Mouse (Mus musculus) adrenal gland, postnatal 25 days (tissue): ENCODE measurements around the gene Mgst2. TPM values are rescaled to one million over a fixed set of nuclear protein-coding genes. Genes with fewer than 3 reads are reported as not detected.

Source experiments
- DNase-seq: peaks from one replicate; pipeline ENCODE4 v3.0.0; 2021; ENCODE audit warnings: mixed read lengths
- total RNA-seq: library from RNA; stranded (reverse); gene quantifications from 2 replicates; pipeline ENCODE4 v1.2.3, GENCODE M21; 2021

The Mgst2 gene
- total RNA-seq, 1 experiment from 2014 or later: 309 TPM

DNA sequence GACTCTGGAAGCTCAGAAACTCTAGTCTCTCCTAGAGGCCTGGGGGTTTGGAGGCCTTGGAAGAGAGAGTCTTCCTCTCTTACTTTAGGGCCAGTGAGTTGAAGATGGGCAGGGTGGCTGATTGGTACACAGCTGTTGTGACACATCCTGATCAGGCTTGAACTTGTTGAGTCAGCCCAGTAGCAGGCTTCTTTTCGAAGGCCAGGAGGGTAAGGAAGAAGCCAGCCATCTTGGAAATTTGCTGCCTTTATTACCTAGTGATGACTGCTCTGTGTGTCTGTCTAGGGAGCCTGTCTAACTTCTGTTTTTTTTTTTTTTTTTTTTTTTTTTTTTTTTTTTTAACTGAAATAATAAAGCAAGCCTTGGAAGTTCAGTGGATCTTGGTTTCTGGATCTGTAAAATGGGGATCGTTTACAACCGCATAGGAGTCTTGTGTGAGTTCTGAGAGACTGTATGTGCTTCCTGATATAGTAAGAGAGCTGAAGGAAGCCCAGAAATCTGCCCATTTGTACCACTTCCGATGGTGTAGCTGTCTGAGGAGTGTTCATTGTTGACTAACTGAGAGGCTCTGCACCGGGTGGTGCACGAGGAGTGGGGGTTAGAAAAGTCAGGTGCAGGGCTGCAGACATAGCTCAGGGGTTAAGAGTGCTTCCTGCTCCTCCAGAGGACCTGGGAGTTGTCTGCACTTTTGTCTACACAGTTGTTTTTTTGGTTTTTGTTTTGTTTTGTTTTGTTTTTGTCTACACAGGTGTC, 5.7 kb upstream of the Mgst2 start:
- no peak for DNase-seq

- DNase-seq: no peak
These were observed 745 bp upstream of the Mgst2 start for GRCm38 (mm10) chr3:51659415-51659814.

GRCm38 (mm10) chr3:51660821-51661276, 689 bp downstream of the Mgst2 start:
- DNase-seq: peak; percentile 23

DNA sequence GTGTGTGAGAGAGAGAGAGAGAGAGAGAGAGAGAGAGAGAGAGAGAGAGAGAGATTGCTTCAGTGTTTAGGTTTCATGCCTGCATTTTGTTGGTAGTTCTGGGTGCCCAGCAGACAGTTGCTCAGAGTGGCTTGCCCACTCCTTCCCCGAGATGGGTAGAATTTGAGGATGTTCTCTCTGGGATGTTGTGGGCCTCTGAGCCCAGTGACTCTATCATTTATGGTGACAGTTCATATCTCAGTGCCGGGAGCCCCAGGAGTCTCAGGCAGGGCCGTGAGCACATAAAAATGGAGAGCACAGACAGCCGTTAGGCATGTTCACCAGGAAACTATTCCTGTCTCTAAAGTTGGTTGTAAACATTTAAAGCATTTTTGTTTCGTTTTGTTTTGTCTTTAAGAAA, 1.2 kb downstream of the Mgst2 start:
- DNase-seq: no peak

GRCm38 (mm10) chr3:51661880-51662550, 1.9 kb downstream of the Mgst2 start:
- DNase-seq: no peak

GRCm38 (mm10) chr3:51662557-51662956, 2.4 kb downstream of the Mgst2 start:
- no peak for DNase-seq

- no peak for DNase-seq
These were observed 8.4 kb downstream of the Mgst2 start for GRCm38 (mm10) chr3:51668607-51669006.

- no peak for DNase-seq
These were observed 10.4 kb downstream of the Mgst2 start for GRCm38 (mm10) chr3:51670414-51671070.

GRCm38 (mm10) chr3:51671071-51671469, 10.9 kb downstream of the Mgst2 start:
- no peak for DNase-seq

DNA sequence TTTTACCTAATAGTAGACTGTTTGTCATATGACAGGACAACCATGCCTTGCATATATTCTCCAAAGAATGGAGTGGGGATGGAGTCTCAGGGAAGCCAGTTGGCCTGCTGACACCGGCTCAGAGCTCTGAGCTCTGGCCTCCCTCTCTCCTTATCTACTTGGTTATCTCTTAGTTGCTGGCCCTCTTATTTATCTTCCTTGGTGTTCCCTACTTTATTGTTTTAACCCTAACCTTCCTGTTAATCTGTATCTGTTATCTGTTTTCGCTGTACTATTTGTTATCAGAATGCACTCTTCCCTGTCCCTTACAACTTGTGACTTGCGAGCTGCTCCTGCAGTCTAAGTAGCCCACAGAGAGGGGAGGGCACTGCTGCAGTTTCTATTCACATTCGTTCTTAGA, 12.5 kb downstream of the Mgst2 start:
- no peak for DNase-seq

DNA sequence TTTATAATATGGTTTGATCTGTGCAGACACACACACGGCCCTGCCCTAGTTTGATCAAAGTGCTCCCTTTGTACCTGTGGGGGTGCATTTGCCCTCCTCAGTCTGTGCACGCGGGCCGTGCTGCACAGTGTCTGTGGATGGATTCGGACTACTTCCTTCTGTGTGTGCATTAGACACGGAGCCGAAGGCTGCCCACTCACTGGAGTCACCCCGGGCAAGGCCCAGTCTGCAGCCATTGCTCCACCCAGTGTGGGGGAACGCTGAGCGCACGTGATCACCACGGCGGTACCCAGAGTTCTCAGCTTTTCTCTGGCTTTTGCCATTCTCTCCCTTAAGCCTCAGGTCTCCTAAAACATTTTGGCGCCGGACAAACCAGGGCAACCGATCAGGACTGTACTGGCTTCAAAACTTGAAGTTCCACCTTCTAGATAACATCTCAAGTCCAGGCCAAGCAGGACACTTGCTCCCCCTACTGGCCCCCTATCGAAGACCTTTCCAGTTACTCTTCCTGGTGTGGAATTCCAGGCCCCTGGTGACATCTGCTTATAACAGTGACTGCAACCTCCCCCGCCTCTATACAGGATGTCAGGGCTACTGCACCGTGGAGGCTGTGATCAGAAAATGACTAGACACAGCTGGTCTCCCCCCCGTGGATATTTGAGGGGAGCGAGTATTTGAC, 13.4 kb downstream of the Mgst2 start:
- DNase-seq: peak; percentile 66

GRCm38 (mm10) chr3:51674963-51675362, 14.8 kb downstream of the Mgst2 start:
- DNase-seq: peak; percentile 50

- no peak for DNase-seq
These were observed 25.4 kb downstream of the Mgst2 start for GRCm38 (mm10) chr3:51685539-51685938.

GRCm38 (mm10) chr3:51686316-51686715, 26.2 kb downstream of the Mgst2 start:
- DNase-seq: no peak

GRCm38 (mm10) chr3:51686791-51687190, 26.6 kb downstream of the Mgst2 start:
- no peak for DNase-seq

DNA sequence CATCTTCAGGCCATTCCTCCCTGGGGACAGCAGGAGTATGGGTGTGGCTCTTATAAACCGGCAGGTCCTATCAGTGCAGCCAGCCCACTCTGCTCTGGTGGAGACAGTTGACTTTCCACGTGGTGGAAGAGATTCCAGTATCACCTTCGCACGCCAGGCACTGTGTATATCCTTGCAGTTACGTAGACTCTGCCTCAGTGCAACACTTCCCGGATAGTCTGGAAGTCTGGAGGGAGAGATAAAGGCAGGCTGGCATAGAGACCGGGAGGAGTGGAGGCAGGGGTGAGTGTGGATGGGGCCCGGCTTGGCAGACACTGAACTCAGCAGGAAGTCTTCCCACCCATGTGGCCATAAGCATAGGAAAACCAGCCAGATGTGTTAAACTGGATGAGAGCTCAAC, 28.6 kb downstream of the Mgst2 start:
- no peak for DNase-seq

GRCm38 (mm10) chr3:51693196-51693595, 33.0 kb downstream of the Mgst2 start:
- DNase-seq: no peak

GRCm38 (mm10) chr3:51694576-51694975, 34.4 kb downstream of the Mgst2 start:
- DNase-seq: no peak

- DNase-seq: no peak
These were observed 35.6 kb downstream of the Mgst2 start for GRCm38 (mm10) chr3:51695713-51696112.

GRCm38 (mm10) chr3:51697931-51698330, 37.8 kb downstream of the Mgst2 start:
- no peak for DNase-seq

GRCm38 (mm10) chr3:51700123-51700522, 40.0 kb downstream of the Mgst2 start:
- DNase-seq: no peak

DNA sequence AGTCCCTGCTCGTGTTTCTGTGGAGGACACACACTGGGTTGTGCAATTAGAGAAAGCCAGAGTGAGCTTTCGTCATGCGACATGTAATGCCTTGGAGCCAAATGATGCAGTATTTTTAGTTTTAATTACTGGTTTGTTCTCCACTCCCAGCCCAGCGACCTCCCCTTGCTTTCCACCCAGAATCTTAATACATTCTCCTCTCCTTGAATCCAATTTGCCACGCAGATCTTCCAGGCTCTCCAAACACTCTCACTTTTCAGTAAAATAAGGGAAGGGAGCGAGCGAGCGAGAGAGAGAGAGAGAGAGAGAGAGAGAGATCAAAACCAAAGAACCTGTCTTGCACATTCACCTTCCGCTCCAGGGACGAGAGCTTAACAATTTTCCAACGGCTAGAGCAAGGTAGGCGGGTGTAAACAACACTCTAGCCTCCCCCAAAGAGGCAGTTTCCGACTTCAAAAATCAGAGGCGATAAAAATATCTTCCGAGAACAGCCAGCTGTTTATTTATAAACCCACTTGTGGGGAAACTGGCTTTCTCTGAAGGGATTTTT, 40.6 kb downstream of the Mgst2 start:
- no peak for DNase-seq
